Mouse (Mus musculus): ENCODE measurements around the gene Trio.

The Trio gene

DNA sequence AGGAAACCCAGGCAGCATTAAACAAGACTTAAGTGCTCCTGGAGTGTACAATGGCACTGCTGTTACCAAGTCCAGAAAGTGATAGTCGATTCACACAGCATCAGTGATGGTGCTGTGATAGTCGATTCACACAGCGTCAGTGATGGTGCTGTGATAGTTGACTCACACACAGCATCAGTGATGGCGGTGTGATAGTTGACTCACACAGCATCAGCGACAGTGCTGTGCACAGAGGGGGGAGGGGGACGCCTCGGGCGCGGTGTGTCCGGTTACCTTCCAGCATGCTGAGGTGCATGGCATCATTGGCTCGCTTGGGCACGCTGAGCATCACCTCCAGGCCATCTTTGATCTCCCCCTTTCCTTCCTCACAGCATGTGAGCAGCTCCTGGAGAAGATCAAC is 200.3 kb downstream of the Trio start:
- no peak for DNase-seq

DNA sequence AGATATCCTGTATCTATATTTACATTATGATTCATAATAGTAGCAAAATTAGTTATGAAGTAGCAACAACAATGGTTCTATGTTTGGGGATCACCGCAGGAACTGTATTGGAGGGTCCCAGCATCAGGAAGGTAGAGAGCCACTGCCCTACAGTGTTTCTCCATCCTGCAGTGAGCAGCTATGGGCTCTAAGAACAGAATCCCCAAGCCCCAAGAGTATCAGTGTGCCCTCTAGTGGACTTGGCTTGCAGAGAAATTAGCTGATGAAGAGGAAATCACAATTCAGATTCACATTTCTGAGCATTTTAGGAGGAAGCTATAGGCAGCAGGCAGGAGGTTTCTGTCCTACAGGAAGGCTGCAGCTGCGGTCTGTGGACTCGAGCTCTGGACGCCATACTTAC is 202.1 kb downstream of the Trio start:
- DNase-seq = no peak

GRCm38 (mm10) chr15:27822461-27822860 is 203.2 kb downstream of the Trio start:
- DNase-seq = no peak

GRCm38 (mm10) chr15:27821651-27822364 is 203.8 kb downstream of the Trio start:
- DNase-seq = no peak

- peak; percentile 82 for DNase-seq
These were observed 208.6 kb downstream of the Trio start for GRCm38 (mm10) chr15:27817096-27817495.

- no peak for DNase-seq
These were observed 210.8 kb downstream of the Trio start for GRCm38 (mm10) chr15:27814677-27815391.

- DNase-seq = no peak
These were observed 214.7 kb downstream of the Trio start for GRCm38 (mm10) chr15:27810793-27811488.

DNA sequence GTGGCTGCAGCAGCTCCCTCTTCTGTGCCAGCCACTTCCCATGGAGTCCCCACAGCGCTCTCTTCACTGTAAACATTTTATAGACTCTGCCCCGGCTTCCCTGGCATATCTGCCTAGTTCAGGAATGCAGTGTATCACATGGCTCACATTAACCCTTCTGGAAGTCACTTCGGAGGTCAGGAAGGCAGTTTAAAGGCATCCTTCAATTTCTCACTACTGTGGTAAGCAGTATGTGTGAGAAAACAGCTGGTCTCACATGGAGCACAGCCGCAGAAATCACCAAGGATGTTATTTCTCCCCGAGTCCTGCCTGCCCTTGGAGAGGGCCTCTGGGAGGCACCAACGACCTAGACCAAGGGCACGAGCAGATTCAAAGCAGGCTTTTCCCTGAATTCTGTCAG is 215.4 kb downstream of the Trio start:
- DNase-seq = no peak

DNA sequence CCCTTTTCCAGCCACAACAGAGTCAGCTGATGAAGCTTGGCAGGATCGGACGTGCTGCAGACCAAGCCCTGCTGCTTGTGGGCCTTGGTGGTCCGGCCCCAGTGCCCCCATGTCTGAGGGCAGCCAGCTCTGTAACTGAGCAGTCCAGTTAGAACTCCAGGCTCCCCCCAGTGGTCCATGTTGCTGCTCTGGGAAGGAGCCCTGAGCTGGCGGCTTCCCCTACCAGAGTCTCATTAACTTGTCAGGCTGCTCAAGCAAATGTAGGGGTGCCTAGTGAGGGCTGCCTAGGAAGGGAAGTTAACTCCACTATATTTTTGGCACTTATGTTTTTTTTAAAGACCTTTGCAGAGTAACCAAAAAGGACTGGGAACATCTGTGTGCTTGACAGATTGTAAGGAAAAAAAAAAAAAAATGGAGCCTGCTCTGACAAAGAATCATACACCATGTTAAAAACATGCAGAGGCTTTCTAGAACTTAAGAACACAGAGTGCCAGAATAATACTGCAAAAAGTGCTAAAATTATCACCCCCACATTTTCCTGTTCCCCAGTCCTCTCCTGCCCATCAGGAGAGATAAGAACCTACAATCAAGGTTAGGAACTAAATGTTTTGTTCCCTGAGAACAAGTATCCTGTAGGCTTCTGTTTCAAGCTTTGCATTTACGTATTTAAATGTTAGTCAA is 216.9 kb downstream of the Trio start:
- no peak for DNase-seq

GRCm38 (mm10) chr15:27806219-27806618 is 219.4 kb downstream of the Trio start:
- no peak for DNase-seq

DNA sequence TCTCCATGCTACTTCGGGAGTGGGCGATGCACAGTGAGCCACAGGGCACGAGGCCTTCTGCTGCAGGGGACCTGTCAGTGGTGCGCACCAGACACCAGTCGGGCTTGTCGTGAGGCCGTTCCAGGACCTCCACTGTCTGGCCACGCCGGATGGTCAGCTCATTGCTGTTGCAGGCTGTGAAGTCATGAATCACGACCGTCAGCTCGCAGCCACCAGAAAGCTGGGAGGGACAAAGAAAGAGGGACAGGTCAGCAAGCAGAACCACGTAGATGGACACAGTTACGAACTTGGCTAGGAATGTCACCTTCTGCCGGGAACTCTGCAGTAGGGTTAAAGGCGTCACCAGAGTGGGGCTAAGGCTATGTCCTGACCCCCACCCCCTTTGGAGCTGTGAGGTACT is 220.0 kb downstream of the Trio start:
- no peak for DNase-seq

- DNase-seq = no peak
These were observed 221.2 kb downstream of the Trio start for GRCm38 (mm10) chr15:27804447-27804846.

DNA sequence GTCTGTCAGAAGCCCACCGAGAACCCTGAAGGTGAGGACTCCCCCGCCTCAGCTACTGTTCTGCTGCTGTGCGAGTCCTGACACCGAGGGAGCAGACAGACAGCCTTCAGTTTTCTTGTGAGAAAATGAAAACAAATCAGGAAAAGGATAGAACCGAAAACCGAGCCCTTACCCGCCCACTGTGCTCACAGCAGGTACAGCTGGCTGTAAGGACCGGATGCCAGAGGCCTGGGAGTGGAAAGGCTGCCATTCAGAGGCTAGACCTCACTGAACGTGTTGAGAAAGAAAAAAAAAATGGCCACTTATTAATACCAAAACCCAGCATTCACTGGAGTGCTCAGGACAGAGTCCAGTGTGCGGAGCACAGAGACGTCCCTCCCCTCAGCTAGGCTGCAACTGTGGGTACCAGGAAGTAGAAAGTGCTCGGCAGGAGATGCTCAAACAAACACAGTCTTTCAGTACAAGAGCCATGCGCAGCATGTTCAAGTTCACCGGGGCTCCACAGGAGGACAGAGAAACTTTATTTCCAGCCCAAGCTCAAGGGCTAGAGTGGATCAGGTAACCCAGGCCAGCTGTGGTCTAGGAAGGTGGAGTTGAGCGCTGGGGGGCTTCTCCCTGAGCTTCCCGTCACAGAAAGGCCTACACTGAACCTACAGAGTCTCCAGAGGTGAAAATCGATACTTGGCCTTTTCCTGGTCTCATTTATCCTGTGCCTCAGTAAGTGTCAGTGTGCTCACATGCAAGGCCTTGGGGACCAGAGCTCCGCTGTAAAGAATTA is 221.9 kb downstream of the Trio start:
- peak; percentile 53 for DNase-seq

- DNase-seq = no peak
These were observed 223.4 kb downstream of the Trio start for GRCm38 (mm10) chr15:27802243-27802642.

- peak; percentile 73 for DNase-seq
These were observed 224.5 kb downstream of the Trio start for GRCm38 (mm10) chr15:27801177-27801576.

- no peak for DNase-seq
These were observed 228.0 kb downstream of the Trio start for GRCm38 (mm10) chr15:27797480-27798155.

- DNase-seq = no peak
These were observed 228.8 kb downstream of the Trio start for GRCm38 (mm10) chr15:27796868-27797222.

- DNase-seq = no peak
These were observed 229.4 kb downstream of the Trio start for GRCm38 (mm10) chr15:27795942-27796867.

DNA sequence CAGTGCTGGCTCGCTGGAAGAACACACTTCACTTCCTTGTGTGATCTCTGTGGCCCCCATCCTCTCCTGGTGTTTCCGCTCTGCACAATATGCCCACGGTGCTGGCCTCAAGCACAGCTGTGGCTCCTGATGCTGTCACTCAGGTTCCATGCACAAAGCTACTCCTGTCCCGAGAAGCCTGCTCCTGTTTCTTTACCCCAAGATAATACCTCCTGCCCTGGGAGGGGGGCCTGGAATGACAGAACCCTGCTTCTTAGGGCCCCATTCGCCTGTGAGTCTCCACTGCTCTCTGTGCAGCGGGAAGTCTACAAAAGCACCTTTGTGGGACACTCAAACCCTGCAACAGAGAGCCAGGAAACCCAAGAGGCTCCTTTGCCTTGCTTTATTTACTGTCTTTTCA is 232.4 kb downstream of the Trio start:
- DNase-seq = no peak

DNA sequence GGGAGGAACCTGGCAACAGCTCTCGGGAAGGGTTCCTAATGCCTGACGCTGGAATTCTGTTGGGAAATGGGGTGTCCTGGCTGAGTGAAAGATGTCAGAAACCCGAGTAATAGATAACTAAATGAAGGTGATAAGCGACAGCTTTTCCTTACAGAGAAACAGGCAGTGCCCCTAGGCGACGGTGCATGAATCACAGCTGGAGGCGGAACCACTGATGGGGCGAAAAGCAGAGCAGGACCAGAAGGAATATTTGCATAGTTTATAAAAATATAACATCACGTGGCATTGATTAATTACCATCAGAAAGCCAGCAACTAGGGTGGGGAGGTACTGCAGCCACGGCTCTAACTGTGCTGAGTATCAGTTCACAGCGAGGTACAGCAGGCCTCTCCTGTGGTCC is 233.2 kb downstream of the Trio start:
- DNase-seq = no peak

DNA sequence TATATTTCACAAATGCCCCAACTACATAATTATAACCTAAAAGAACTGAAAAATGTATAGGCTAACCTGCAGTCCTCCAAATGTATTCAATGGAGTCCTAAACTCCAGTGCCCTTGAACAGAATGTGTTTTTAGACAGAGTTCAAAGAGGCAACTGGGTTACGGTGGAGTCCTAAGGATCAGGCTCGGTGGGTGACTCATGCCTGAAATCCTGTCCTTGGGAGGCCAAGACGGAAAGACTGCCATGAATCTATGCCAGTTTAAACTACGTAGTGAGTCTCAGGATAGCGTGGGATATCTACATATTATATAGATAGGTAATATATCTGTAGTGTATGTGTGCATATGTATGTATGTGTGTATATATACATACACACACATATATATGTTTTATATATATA is 234.5 kb downstream of the Trio start:
- no peak for DNase-seq
